Mouse (Mus musculus): ENCODE data around the gene Zbtb9.
"Not testable (repeated sequence)": the region's sequence is repeated elsewhere in the genome, so short reads cannot be mapped to it uniquely, and the experiment has no call there.

The Zbtb9 gene

DNA sequence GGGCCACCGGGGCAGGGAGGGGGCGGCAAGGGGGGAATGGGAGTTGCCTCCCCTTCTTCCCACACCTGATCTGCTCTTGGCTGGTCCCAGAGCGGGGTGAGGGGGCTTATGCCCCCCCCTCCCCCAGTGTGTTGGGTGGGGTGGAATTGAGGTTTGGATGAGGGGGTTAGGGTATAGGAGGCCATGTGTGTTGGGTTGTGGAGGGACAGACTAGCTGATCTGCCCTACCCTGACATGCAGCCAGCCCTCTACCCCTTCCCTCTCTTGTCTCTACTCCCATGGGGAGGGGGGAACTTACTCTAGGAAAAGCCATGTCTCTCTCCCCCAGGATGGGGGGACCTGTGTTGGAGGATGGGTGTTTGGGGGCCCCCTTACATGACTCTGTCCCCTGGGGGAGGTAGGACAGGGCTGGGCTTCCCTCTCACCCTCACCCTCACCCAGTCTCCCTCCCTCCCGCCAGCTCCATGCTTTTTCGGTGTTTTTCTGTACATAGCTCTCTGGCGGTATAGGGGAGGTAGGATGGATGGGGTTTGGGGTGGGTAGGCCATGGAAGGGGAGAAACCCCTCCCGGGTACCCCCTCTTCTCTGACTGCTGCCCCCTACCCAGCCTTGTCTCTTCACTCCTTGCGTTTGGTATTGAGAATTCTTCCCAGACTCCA lies 1.6 kb upstream of the Zbtb9 start:
- no peak for DNase-seq (ENCODE audit: low spot score)

DNA sequence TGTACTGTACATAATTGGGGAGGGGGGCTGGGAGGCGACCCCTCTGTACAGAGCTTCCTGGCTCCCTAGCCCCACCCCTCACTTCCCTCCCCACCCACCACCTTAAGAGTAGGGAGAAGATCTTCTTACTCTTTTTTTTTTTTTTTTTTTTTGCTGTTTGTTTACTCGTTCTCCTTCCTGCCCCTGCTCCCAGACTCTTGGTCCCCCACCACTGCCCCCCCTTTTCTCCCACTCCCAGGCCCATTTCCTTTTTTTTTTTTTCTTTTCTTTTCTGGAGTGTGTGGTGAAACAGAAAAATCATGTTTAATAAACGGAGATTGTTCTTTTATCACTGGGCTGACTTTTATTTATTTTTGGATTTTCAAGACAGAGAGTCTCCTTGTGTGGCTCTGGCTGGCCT lies 860 bp upstream of the Zbtb9 start:
- DNase-seq (ENCODE audit: low spot score): no peak

DNA sequence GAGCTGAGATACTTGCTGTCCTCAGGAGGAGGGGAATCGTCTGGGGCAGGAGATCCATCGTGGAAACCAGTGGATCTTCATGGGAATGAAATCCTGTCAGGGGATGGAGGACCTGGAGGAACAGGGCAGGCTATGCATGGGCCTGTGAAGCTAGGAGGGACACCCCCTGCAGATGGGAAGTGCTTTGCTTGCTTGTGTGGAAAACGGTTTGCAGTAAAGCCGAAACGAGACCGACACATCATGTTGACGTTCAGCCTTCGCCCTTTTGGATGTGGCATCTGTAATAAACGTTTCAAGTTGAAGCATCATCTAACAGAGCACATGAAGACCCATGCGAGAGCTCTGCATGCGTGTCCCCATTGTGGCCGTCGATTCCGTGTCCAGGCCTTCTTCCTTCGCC lies 1.6 kb downstream of the Zbtb9 start:
- DNase-seq (ENCODE audit: low spot score): no peak

DNA sequence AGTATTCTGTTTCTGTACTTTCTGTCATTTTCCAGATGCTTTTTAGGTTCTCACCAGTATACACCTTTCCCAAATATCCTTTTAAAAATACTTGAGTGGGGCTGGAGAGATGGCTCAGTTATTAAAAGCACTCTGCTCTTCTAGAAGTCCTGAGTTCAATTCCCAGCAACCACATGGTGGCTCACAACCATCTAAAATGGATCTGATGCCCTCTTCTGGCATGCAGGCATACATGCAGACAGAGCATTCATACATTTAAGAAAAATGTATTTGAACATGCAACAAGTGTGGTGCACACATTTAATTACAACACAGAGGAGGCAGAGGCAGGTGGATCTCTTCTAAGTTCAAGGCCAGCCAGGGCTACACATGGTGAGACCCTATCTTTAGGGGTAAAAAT lies 2.4 kb downstream of the Zbtb9 start:
- DNase-seq (ENCODE audit: low spot score): no peak

DNA sequence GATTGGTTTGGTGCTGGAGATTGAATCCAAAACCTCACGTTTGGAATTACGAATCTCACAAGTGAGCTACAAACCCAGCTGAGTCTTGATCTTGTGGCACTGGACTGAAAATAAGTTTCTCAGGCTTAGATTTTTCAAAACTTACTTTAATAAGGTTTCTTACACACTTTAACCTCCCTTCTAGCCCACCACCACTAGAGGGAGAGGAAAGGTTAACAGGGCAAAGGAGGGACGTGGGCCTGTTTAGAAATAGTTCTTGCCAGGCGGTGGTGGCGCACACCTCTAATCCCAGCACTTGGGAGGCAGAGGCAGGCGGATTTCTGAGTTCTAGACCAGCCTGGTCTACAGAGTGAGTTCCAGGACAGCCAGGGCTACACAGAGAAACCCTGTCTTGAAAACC lies 4.4 kb downstream of the Zbtb9 start:
- DNase-seq (ENCODE audit: low spot score): not testable (repeated sequence)

DNA sequence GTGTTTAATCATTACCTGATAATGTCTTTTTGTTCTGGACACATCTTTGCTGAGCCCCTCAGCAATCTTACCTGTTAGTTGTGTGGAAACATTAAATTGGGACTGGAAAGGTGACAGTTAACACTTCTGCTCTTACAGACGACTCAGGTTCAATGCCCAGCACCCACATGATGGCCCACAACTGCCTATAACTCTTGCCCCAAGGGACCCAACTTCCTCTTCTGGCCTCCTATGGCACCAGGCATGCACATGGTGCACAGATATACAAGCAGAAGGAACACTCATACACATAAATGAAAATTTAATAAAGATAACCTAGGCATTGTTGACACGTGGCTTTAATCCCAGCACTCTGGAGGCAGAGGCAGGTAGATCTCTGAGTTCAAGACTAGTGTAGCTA lies 6.5 kb downstream of the Zbtb9 start:
- DNase-seq (ENCODE audit: low spot score): no peak

DNA sequence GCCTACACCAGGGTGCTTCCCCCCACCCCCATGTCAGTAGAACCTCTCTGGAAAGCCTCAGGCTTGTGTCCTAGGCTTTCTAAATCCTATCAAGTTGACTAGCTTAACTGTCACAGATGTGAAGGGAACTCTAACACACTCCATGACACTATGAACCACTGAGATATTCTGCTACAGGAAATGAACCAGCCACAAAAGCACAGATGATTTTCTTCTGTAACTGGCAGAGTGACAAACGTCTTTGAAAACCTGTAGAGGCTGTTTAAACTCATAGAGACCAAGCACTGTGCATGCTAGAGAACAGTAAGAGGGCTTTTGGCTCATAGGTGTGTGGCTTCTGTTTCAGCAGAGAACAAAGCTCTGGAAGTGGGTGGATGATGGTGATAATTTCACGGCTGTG lies 8.1 kb downstream of the Zbtb9 start:
- no peak for DNase-seq (ENCODE audit: low spot score)

DNA sequence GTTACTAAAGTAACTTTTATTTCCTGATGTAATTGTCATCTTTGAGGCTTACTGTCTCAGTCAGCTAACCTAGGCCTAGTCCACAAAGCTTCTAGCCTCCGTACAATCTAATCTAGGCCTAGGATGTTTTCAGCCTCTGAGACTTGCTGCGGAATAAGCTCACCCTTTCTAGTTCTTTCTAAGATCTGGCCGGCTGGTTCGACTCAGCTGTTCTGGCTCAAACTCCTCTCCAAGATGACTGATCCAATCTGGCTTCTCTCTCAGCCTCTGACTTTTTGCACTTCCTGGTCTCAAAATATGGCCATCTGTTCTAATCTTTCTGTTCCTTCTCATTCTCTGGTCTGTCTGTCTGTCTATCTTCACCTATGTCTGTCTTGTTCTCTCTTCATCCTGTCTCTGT lies 10.4 kb downstream of the Zbtb9 start:
- no peak for DNase-seq (ENCODE audit: low spot score)

DNA sequence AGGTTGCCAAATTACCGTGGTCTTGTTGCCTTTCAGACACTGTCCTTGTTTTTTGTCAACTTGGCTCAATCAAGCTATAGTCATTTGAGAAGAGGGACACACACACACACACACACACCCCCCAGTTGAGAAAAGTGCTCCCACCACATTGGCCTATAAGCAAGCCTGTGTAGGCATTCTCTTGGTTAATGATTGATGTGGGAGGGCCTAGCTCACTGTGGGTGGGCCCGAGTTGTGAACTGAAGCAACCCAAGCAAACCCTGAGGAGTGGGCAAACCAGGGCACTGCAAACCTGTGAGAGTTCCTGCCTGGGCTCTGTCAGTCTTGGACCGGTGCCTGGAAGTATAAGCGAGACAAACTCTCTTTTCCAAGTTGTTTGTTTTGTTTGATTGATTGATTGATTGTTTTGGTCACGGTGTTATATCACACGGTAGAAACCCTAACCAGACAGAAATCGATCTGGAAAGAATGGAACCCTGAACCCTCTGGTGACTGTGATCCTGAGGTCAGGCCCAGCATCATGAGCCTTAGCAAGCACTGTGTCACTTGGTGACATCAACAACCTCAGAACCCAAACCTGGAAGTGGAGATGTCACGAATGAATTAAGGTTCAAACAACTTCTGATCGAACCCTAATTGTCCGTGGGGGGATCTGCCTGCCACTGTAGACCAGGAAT lies 12.7 kb downstream of the Zbtb9 start:
- DNase-seq (ENCODE audit: low spot score): no peak

DNA sequence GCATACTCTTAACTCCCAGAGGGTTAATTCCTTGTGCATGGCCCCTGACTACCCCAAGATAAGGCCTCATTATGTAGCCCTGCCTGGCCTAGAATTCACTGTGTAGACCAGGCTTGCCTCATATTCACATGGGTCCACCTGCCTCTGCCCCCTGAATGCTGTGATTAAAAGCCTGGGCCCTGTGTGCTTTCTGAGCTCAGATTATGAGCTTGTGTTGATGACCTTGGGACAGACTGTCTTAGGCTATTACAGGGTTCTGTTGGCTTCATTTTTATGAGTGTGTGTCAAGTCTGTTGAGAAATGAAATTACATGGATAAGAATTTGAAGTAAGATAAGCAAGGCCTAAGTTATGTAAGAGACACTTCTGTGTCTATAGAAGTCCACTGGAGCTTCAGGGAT lies 17.6 kb downstream of the Zbtb9 start:
- no peak for DNase-seq (ENCODE audit: low spot score)

DNA sequence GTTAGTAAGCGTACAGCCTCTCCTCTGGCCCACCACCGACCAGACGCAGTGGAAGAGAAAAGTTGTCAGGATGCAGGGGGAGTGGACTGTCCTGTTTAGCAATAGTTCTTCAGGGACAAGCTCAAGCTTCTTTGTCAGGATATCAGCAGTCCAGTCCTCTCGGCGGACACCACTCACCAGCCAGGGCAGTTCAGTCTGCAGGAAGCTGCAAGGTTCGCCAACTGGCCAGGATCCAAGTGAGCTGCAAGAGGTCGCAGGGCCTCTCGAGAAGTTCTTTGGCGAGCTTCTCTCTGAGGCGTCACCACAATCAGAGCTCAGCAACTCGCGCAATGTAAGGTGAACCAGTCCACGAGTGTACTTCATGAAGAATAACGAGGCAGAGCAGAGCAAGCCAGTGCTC lies 21.4 kb downstream of the Zbtb9 start:
- no peak for DNase-seq (ENCODE audit: low spot score)

DNA sequence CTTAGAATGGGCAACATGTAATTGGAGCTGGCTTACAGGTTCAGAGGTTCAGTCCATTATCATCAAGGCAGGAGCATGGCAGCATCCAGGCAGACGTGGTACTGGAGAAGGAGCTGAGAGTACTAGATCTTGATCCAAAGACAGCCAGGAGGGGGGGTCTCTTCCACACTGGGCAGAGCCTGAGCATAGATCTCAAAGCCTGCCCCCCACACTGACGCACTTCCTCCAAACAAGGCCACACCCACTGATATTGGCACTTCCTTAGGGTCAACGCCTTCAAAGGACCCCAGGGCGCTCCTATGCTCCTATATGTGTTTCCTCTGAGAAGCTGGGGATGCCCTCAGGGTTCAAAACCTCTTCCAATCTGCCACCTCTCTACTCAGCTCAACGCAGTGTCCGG lies 22.0 kb downstream of the Zbtb9 start:
- no peak for DNase-seq (ENCODE audit: low spot score)

DNA sequence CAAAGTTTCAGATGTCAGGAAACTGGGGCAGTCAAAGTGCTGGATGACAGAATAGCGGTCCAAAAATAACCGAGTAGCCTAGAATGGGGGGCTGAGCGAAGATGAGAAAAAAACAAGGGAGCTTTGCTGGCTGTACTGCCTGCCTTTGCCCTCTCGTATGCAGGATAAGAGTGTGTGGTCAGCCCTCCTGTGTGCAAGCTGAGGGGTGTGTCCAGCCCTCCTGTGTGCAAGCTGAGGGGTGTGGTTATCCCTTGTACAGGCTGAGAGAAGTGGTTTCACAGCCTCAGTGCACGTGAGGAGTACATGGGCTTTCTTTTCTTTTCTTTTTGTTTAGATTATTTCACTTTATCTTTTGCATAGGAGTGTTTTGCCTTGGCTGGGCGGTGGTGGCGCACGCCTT lies 22.6 kb downstream of the Zbtb9 start:
- DNase-seq (ENCODE audit: low spot score): no peak

DNA sequence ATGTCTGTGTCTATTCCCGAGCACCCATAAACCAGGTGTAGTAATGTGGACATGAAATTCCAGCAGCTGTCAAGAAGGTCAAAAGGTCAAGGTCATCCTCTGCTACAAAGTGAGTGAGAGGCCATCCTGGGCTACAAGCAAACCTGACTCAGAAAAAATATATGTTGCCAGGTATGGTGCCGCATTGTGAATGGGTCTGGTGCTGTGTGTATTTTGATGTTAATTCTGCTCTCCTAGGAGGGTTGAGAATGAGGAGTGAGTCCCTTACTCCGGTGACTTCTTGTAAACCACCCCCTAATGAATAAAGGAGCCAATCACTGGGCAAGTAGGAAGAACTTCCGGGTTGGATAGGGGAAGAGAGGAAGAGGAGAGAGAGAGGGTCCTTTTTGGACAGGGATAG lies 24.7 kb downstream of the Zbtb9 start:
- no peak for DNase-seq (ENCODE audit: low spot score)

DNA sequence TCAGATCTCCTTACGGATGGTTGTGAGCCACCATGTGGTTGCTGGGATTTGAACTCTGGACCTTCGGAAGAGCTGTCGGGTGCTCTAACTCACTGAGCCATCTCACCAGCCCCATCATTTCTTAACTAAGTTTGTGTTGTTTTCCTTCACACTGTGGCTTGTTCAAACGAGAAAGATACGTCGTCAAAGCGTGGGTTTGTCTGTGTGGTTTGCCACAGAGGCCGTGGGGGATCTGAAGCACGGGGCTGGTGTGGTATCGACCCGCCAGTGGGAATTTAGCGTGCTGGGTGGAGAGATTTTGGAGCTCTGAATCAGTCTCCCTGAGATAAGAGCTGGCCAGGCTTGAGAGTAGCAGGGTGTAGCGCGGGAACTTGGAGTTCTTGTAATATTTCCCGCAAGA lies 25.3 kb downstream of the Zbtb9 start:
- no peak for DNase-seq (ENCODE audit: low spot score)

DNA sequence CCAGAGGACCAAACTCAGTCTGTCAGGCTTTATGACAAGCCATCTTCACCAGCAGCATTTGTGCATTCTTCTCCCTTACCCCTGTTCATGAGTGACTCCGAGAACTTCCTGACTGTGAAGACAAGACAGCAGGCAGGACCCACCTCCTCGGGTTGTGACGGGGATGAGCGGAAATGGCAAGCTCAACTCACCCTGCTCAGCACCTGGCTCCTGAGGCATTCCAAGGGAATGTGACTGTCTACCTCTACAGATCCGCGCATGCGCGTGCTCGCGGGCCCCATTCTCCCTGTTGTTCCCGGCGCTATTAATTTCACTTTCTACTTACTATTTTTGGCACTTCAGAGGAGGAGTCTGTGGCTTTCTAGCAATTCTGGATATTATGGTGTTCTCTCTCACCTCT lies 27.0 kb downstream of the Zbtb9 start:
- DNase-seq (ENCODE audit: low spot score): no peak

DNA sequence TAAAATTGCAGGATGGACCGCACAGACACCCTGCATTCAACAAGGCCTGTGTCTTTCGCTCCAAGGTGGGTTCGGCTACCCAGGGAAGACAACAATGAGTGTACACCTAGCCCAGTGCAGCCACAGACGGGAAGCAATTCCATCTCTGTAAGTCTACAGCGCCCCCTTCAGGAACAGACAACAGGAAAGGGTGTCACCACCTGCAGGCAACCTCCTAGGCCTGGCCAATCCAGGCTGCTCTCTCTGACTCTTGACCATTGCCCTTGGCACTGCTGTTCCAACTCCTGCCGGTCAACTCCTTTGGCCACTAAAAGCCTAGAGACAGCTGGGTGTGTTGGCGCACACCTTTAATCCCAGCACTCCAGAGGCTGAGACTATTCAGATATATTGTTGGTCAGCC lies 28.2 kb downstream of the Zbtb9 start:
- no peak for DNase-seq (ENCODE audit: low spot score)

DNA sequence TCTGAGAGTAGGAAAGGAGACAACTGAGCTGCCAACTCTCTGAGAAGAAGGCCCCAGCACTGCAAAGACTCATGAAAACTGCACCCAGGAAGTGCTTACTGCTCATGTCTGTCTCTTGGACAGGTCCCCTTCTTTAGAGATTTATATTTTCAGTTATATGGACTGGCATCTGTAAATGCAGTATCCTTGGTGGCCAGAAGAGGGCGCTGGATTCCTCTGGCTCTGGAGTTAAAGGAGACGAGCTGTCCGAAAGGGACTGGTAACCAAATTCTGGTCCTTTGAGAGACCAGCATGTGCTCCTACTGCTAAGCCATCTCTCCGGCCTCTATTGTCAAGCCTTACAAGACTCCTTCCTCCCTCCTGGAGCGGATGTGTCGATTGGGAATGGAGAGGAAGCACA lies 28.9 kb downstream of the Zbtb9 start:
- no peak for DNase-seq (ENCODE audit: low spot score)

DNA sequence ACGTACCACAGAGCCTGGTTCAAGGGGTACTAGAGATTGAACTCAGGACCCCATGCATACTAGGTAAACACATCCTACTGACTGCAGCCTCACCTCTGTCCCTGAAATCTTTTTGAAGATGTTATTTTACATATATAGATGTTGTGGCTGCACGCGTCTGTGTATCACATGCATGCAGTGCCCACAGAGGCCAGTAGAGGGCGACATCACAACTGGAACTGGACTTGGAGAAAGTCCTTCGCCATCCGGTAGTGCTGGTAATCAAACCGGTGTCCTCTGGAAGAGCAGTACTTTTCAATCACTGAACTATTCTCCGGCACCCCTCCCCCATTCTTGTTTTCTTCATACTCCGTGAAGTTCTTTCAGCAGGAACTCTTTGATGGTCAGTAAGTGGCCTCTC lies 31.5 kb downstream of the Zbtb9 start:
- no peak for DNase-seq (ENCODE audit: low spot score)

DNA sequence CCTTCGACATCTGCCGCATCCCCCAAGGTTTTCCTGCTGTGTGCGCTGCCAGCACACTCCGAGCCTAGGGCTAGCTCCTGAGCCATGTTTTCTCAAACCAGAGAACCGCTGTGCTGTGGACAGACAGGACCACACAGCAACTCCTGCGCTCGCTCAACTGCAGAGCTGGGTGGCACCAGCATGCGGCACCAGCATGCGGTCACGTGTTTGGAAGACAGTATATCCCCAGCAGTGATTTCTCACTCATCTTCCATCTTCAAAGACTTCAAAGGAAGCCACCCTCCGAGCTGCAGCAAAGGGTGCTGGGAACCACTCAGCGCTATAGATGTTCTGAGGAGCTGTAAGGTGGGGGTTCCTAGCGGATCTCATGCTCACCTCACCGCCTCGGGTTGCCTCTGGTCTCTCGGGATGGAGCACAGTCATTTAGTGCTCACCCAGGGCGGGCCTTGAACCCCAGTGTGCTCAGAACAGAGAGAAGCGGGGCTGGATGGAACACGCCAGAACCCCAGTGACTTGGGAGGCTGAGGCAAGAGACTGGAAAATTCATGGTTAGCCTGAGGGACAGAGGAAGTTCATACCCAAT lies 32.0 kb downstream of the Zbtb9 start:
- DNase-seq (ENCODE audit: low spot score): no peak

DNA sequence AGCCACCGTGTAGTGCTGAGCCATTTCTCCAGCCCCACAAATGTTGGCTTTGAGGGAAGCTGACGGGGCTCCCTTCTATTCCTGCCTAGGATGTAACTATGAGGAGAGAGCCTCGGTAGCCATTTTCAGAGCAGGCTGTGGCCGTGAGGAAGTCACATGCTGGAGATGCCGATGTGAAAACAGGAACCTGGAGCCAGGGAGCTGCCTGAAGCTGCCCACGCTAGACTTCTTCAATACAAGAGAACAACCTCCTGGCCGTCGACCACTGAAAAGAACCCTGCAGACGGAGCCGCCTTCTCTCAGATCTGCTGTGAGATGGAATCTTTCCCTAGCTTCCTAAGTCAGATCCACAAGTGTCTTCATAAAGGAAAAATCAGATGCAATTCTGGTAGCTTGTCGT lies 32.7 kb downstream of the Zbtb9 start:
- DNase-seq (ENCODE audit: low spot score): no peak

DNA sequence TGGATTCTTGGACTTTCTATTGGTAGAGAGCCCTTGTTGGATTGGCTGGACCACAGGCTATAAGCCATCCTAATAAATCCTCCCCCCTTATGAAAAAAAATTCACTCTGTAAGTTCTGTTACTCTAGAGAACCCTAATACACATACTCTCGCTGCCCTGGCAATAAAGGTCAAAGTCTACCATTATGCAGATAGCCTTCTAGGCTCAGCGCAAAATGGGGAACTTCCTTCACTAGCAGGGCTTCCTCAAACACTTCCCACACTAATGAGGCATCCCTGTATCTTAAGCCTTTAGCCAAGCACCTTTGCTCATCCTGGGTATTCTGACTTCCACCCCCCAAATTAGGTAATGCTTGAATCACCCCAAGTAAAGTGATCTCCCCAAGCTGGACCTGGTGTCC lies 35.3 kb downstream of the Zbtb9 start:
- no peak for DNase-seq (ENCODE audit: low spot score)

DNA sequence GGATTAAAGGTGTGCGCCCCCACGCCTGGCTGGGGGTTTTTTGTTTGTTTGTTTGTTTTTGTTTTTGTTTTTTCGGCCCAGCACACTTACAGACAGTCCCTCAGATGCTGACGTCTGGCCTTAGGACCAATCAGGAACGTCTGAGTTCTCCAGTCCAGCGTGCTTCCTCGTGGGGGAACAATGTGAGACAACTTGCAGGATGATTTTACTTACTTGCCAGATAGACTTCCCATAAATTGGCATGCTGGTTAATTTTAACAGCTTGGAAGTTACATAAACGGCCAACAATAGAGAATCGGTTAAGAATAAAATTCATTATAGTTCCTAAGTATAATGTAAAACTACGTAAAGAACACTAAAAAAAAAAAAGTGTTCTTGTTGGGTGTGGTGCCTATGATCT lies 38.2 kb downstream of the Zbtb9 start:
- DNase-seq (ENCODE audit: low spot score): no peak

Data from layer of hippocampus, adult 9-10 months (tissue).